Mouse (Mus musculus): ENCODE results near the gene Sgpl1. TPM values are rescaled to one million over a fixed set of nuclear protein-coding genes. Genes with fewer than 3 reads are reported as not detected.

The Sgpl1 gene
- 93.8 TPM for polyA plus RNA-seq (2014; fragmentation: Illumina TruSeq; extraction: RNeasy Lipid Tissue Mini Kit (QIAGEN cat#74804); ENCODE audit: low read depth, low replicate concordance)

GRCm38 (mm10) chr10:61147157-61148040 is at the start of gene Sgpl1:
Gene Sgpl1 (minus strand): TSS chr10:61147703.

GRCm38 (mm10) chr10:61171654-61172053 is 24.2 kb upstream of the Sgpl1 start, which contains the start of gene Tbata:
Gene Tbata (plus strand): TSS chr10:61171954.

GRCm38 (mm10) chr10:61089170-61090142 is 58.0 kb downstream of the Sgpl1 start, which contains the start of gene Pcbd1:
Gene Pcbd1 (plus strand): TSS chr10:61089331.

Other genes starting within 250 kb of the Sgpl1 start
- gene Pcbd1, start 58.4 kb downstream of the Sgpl1 start, polyA plus RNA-seq (2014; fragmentation: Illumina TruSeq; extraction: RNeasy Lipid Tissue Mini Kit (QIAGEN cat#74804); ENCODE audit: low read depth, low replicate concordance) = 64.8 TPM
- gene Tbata, start 24.3 kb upstream of the Sgpl1 start, polyA plus RNA-seq (2014; fragmentation: Illumina TruSeq; extraction: RNeasy Lipid Tissue Mini Kit (QIAGEN cat#74804); ENCODE audit: low read depth, low replicate concordance) = not detected
- gene Adamts14, start 125.7 kb upstream of the Sgpl1 start, polyA plus RNA-seq (2014; fragmentation: Illumina TruSeq; extraction: RNeasy Lipid Tissue Mini Kit (QIAGEN cat#74804); ENCODE audit: low read depth, low replicate concordance) = not detected
- gene Prf1, start 150.1 kb upstream of the Sgpl1 start, polyA plus RNA-seq (2014; fragmentation: Illumina TruSeq; extraction: RNeasy Lipid Tissue Mini Kit (QIAGEN cat#74804); ENCODE audit: low read depth, low replicate concordance) = 0.16 TPM
- gene Pald1, start 235.8 kb upstream of the Sgpl1 start, polyA plus RNA-seq (2014; fragmentation: Illumina TruSeq; extraction: RNeasy Lipid Tissue Mini Kit (QIAGEN cat#74804); ENCODE audit: low read depth, low replicate concordance) = 0.54 TPM